Mouse (Mus musculus): ENCODE data around the gene Hbb-bs.

GRCm38 (mm10) chr7:103779598-103779997 lies 48.3 kb downstream of the Hbb-bs start, which contains the start of gene Olfr68:
- TF ChIP-seq CTCF (IDR thresholded peaks at IDR 0.05; ENCODE audit: borderline replicate concordance, extremely low read depth, insufficient read depth, insufficient read length) (no peak), POLR2A (IDR thresholded peaks at IDR 0.05; ENCODE audit: borderline replicate concordance, extremely low read depth, insufficient read depth, insufficient read length, poor library complexity, severe bottlenecking) (no peak)
